In genomic region chr19:40433316-40433912, GRCm38 (mm10) we compare ENCODE assay signal across 9 mouse cellular contexts.
DNase-seq lines count a peak whose midpoint lies in the region; ATAC-seq and TF ChIP-seq lines count a peak whose summit lies in the region.
"Had no signal": no experiment of that assay in that cellular context is flagged by ENCODE, and none has a peak within 500 bp of the region (broad histone marks: within the 10 kb centered on the region; RNA-seq: fewer than 3 reads in every experiment).

No protein-coding gene starts in this region.

- intact Hi-C loops in heart, postnatal 36 days (cut with DNase I) = loop anchor here (2.0 kb wide), 2 partner anchors 61 to 63 kb away; no protein-coding TSS in a partner anchor

- no peak overlapping the region for H3K4me2 ChIP-seq in heart, embryonic 15.5 days
- 0 out of 2 replicates have a peak overlapping the region, but pooled peaks have one; percentile 6 for H3K4me2 ChIP-seq in forebrain, embryonic 12.5 days
- 0 out of 2 replicates have a peak overlapping the region, but pooled peaks have one; percentile 10 for H3K4me2 ChIP-seq in hindbrain, postnatal 0 days (ENCODE audit: low read depth, low read length)

- H3K36me3 ChIP-seq in heart, embryonic 15.5 days = no peaks in the 10 kb centered on the region
- H3K36me3 ChIP-seq in forebrain, embryonic 12.5 days (replicated peaks) = no peaks in the 10 kb centered on the region
- H3K36me3 ChIP-seq in hindbrain, postnatal 0 days (ENCODE audit: insufficient read depth, low read length) = no peaks in the 10 kb centered on the region

- H3K9me3 ChIP-seq in heart, embryonic 15.5 days (replicated peaks) = no peaks in the 10 kb centered on the region
- H3K9me3 ChIP-seq in forebrain, embryonic 12.5 days = no peaks in the 10 kb centered on the region
- H3K9me3 ChIP-seq in hindbrain, postnatal 0 days (ENCODE audit: low read length) = no peaks in the 10 kb centered on the region
- H3K9me3 ChIP-seq: G1E had no signal

- no peaks in the 10 kb centered on the region for H3K27me3 ChIP-seq in heart, embryonic 15.5 days
- H3K27me3 ChIP-seq in forebrain, embryonic 12.5 days = no peaks in the 10 kb centered on the region
- H3K27me3 ChIP-seq in hindbrain, postnatal 0 days (ENCODE audit: insufficient read depth, low read length) = no peaks in the 10 kb centered on the region

- no peak for DNase-seq in heart, postnatal 36 days
- DNase-seq in adipocyte (ENCODE audit: low spot score) = peak; percentile 79
- peak; percentile 33 for DNase-seq in hindbrain, postnatal 0 days (ENCODE audit: low spot score)
- DNase-seq in cerebellum, adult 8-10 months = no peak
- DNase-seq: thymus, adult 2 months had no signal

- H3K9ac ChIP-seq in heart, embryonic 15.5 days = no peak overlapping the region
- no peak overlapping the region for H3K9ac ChIP-seq in forebrain, embryonic 12.5 days
- no peak overlapping the region for H3K9ac ChIP-seq in hindbrain, postnatal 0 days (replicated peaks; ENCODE audit: low read length)

- H3K4me3 ChIP-seq in heart, embryonic 15.5 days = no peak overlapping the region
- no peak overlapping the region for H3K4me3 ChIP-seq in forebrain, embryonic 12.5 days (replicated peaks)
- no peak overlapping the region for H3K4me3 ChIP-seq in hindbrain, postnatal 0 days (ENCODE audit: low read length)

- TF ChIP-seq CTCF in hindbrain, postnatal 0 days (IDR thresholded peaks at IDR 0.05; ENCODE audit: low read depth) = no peak

- H3K4me1 ChIP-seq in heart, embryonic 15.5 days (replicated peaks) = peaks cover 86% of the 10 kb centered on the region
- H3K4me1 ChIP-seq in forebrain, embryonic 12.5 days = peaks cover 22% of the 10 kb centered on the region
- peaks cover 9% of the 10 kb centered on the region for H3K4me1 ChIP-seq in hindbrain, postnatal 0 days (ENCODE audit: insufficient read depth, low read length)

- peak overlapping the region; percentile 94 for H3K27ac ChIP-seq in heart, embryonic 15.5 days
- peak overlapping the region; percentile 76 for H3K27ac ChIP-seq in forebrain, embryonic 12.5 days
- peak overlapping the region; percentile 83 for H3K27ac ChIP-seq in hindbrain, postnatal 0 days

- no peak for ATAC-seq in heart, embryonic 15.5 days (replicated peaks; ENCODE audit: insufficient number of reproducible peaks, insufficient read depth, low FRiP score, low read depth)
- ATAC-seq in forebrain, embryonic 12.5 days (ENCODE audit: low FRiP score) = 0 out of 2 replicates have a peak, but pooled peaks have one; percentile 17
- peak; percentile 46 for ATAC-seq in hindbrain, postnatal 0 days
- ATAC-seq in erythroid progenitor cell, adult 5-6 weeks (replicated peaks; ENCODE audit: low FRiP score, poor library complexity, severe bottlenecking) = no peak

- WGBS in heart, embryonic 15.5 days = 57% methylated on average over 8 of the region's 8 CpGs
- 70% methylated on average over 8 of the region's 8 CpGs for WGBS in forebrain, embryonic 12.5 days
- 37% methylated on average over 8 of the region's 8 CpGs for WGBS in hindbrain, postnatal 0 days

Comparison
In these comparisons a context has a peak if more than half of its experiments do, and no peak if none do; other contexts are left out.
1. ATAC-seq: peak in forebrain, embryonic 12.5 days (single experiment) and hindbrain, postnatal 0 days (single experiment); none in heart, embryonic 15.5 days (single experiment) and erythroid progenitor cell, adult 5-6 weeks (single experiment).
2. DNase-seq: peak in adipocyte (single experiment) and hindbrain, postnatal 0 days (single experiment); none in heart, postnatal 36 days (0 of 2) and cerebellum, adult 8-10 months (single experiment).
3. Peak in every context shown above with its lines, with median percentiles within 50 percentile points of each other: H3K27ac ChIP-seq.